Mouse (Mus musculus): ENCODE measurements at regions not wholly inside any gene's neighbourhood (a gene's known extent, or its start where the extent isn't known, plus 50 kb on each side); places are given as distances from the start of the nearest gene placed in this dataset.

- in situ Hi-C loops (cut with MboI; ENCODE audit: unreplicated experiment in 2 of 2), result loop anchor here in 1 of 2 experiments (10.0 kb wide), 1 partner anchor 439 kb away; no protein-coding TSS in a partner anchor
These were observed 72.9 kb upstream of the Gls start for GRCm38 (mm10) chr1:52305679-52306632.

DNA sequence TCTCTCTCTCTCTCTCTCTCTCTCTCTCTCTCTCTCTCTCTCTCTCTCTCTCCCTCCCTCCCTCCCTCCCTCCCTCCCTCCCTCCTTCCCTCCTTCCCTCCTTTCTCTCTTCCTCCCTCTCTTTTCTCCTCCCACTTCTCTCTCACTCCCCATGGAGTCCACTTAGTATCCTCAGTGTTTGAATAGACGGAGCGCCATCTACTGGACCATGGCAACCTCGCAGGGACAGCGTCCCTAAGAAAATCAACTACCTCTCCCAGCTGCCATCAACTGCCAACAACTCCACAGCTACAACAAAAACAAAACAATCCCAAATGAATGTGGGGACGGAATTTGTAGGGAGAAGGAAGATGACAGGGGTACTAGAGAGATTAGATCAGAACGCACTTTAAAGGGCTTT lies 69.5 kb upstream of the Gls start:
- in situ Hi-C loops (cut with MboI; ENCODE audit: unreplicated experiment in 2 of 2), result loop anchor here (5.0 to 10.0 kb wide), 3 partner anchors 155 to 442 kb away; no protein-coding TSS in a partner anchor

GRCm38 (mm10) chr1:52301266-52301665 lies 68.2 kb upstream of the Gls start:
- in situ Hi-C loops (cut with MboI; ENCODE audit: unreplicated experiment in 2 of 2), result loop anchor here (5.0 to 10.0 kb wide), 3 partner anchors 154 to 444 kb away; no protein-coding TSS in a partner anchor

- in situ Hi-C loops (cut with MboI; ENCODE audit: unreplicated experiment in 2 of 2), result loop anchor here (5.0 to 25.0 kb wide), 3 partner anchors 295 to 1337 kb away; no protein-coding TSS in a partner anchor
These were observed 66.5 kb upstream of the Gls start for GRCm38 (mm10) chr1:52299559-52299958.

- in situ Hi-C loops (cut with MboI; ENCODE audit: unreplicated experiment in 2 of 2), result loop anchor here (5.0 to 25.0 kb wide), 3 partner anchors 294 to 1336 kb away; no protein-coding TSS in a partner anchor
These were observed 65.3 kb upstream of the Gls start for GRCm38 (mm10) chr1:52298336-52298735.

DNA sequence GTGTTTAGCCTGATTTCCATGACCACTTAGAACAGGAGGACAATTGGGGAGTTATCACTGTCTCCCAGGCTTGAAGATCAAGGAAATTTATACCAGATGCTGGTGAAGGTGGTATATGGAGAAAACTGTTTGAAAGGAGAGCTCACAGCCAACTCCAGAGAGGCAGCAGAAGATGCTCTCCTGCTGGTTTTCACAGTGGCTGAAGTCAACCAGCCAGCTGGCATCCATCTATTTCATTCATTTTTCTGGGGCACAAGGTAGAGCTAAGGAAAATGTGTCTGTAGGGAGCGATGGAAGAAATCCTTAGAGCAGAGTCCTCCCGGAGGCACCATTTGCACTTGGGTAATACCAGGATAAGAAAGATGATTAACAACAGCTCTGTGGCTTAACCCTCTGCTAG lies 63.1 kb upstream of the Gls start:
- in situ Hi-C loops (cut with MboI; ENCODE audit: unreplicated experiment in 2 of 2), result loop anchor here (5.0 to 25.0 kb wide), 3 partner anchors 291 to 1334 kb away; no protein-coding TSS in a partner anchor

- in situ Hi-C loops (cut with MboI; ENCODE audit: unreplicated experiment in 2 of 2), result loop anchor here (10.0 to 25.0 kb wide), 2 partner anchors 290 to 1332 kb away; no protein-coding TSS in a partner anchor
These were observed 61.5 kb upstream of the Gls start for GRCm38 (mm10) chr1:52294521-52294920.

- in situ Hi-C loops (cut with MboI; ENCODE audit: unreplicated experiment in 2 of 2), result loop anchor here (10.0 to 25.0 kb wide), 2 partner anchors 289 to 1331 kb away; no protein-coding TSS in a partner anchor
These were observed 60.5 kb upstream of the Gls start for GRCm38 (mm10) chr1:52293393-52294099.
